Mouse (Mus musculus) heart, postnatal 0 days (tissue): ENCODE results near the gene Gga2.

ENCODE experiments used
- CTCF ChIP-seq: IDR thresholded peaks from 2 replicates; pipeline ENCODE4 v1.5.1; 2016; ENCODE audit warnings: antibody characterized with exemption, control low read depth, low read depth
- EP300 ChIP-seq: IDR thresholded peaks from 2 replicates; pipeline ENCODE4 v1.6.1; 2016; ENCODE audit warnings: antibody characterized with exemption, low read depth

DNA sequence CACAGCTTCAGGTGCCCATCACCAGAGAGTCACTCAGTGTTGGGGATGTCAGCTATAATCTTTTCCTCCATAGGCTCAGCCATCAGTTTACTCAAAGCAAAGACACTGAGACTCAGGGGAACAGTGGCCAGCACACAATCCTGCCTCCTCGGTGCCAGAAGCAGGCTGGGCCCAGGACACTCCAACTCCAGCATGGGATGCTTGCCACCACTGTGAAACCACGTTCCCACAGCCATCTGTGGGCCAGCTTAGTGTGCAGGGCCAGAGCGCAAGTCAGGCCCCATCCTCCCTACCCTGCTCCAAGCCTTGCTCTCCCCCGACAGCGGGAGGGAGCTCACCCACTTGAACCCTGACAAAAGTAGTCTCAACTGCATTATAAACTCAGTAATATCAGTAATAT is 74.8 kb downstream of the Gga2 start:
- no peak for TF ChIP-seq EP300
- TF ChIP-seq CTCF, result no peak
